20 mouse cellular contexts compared by ENCODE assay signal in the genomic region with DNA sequence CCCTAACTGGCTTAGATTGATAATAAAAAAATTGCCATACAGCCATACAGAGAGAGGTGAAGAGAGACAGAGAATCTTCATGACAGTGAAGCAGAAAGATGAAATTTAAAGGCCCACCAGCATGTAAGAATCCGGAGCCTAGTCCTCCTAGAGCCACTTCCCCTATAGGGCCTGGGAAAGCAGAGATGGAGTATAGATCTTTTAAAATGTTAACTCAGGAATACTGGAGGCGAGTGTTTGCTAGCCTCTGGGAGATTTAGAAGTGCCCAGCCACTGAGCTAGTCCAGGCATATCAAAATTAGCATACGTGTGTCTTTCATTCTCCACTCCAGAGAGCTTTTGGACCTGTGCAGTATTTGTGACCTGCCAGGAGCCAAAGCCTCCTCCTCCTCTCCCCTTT.
"Had no signal": no experiment of that assay in that cellular context is flagged by ENCODE, and none has a peak within 500 bp of the region (broad histone marks: within the 10 kb centered on the region; RNA-seq: fewer than 3 reads in every experiment).

No protein-coding gene starts in this region.

- DNase-seq: kidney, adult 18-20 months; kidney, adult 9 months; kidney, postnatal 14 days; kidney, postnatal 4 days; layer of hippocampus, adult 9-11 months; lung, adult 18-20 months; lung, postnatal 10 days; midbrain, embryonic 14.5 days; right cerebral cortex, adult 18-20 months; right cerebral cortex, postnatal 14 days; right cerebral cortex, postnatal 4 days; spleen, adult 18-20 months; thymus, adult 2 months; thymus, postnatal 14 days; thymus, postnatal 4 days had no signal

- H3K27me3 ChIP-seq: lung, embryonic 15.5 days; stomach, embryonic 15.5 days had no signal

- H3K9me3 ChIP-seq: lung, embryonic 15.5 days; stomach, embryonic 15.5 days had no signal

- H3K4me3 ChIP-seq: lung, embryonic 15.5 days; stomach, embryonic 15.5 days had no signal

- H3K4me1 ChIP-seq: stomach, embryonic 15.5 days had no signal

- H3K4me2 ChIP-seq: liver, embryonic 11.5 days; lung, embryonic 15.5 days; midbrain, embryonic 11.5 days; stomach, embryonic 15.5 days had no signal

- H3K36me3 ChIP-seq: lung, embryonic 15.5 days; stomach, embryonic 15.5 days had no signal

- H3K9ac ChIP-seq: liver, embryonic 14.5 days; lung, embryonic 15.5 days; stomach, embryonic 15.5 days had no signal

- H3K27ac ChIP-seq: liver, embryonic 14.5 days; lung, embryonic 15.5 days; stomach, embryonic 15.5 days had no signal
